Mouse (Mus musculus) gastrocnemius, adult 8-10 months (tissue): ENCODE results near the gene Tshz2. TPM values are rescaled to one million over a fixed set of nuclear protein-coding genes. Genes with fewer than 3 reads are reported as not detected.

Source experiments
- DNase-seq, 2 experiments: peaks; one replicate each; pipeline ENCODE4 v3.0.0; 2022; ENCODE audit warnings: low spot score in 2 of 2
- total RNA-seq, 4 experiments: library from RNA; stranded (reverse); gene quantifications; 2 replicates each; pipeline ENCODE4 v1.2.4; 2022

Tshz2 gene
- total RNA-seq, 4 experiments from 2014 or later, result 6.5 to 11.3 (median 8.9) TPM

GRCm38 (mm10) chr2:169862701-169863100 is 229.9 kb downstream of the Tshz2 start:
- no peak for DNase-seq

DNA sequence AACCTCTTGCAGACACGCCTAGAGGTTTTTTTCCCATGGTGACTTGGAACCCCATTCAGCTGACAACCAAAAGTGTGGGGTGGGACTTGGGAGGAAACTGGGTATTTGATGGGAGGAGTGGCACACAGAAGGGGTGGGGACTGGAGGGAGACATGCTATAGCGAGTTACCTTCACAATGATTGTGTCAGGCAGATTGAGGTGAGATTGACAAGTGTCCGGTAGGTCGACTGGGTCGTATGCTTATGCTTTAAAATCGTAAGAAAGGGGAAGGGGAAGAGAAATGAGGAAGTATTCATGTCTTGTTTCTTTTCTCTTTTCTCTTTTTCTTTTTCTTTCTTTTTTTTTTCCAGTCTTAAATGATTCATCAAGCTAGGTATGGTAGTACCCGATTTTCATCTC is 236.7 kb downstream of the Tshz2 start:
- DNase-seq, result no peak

DNA sequence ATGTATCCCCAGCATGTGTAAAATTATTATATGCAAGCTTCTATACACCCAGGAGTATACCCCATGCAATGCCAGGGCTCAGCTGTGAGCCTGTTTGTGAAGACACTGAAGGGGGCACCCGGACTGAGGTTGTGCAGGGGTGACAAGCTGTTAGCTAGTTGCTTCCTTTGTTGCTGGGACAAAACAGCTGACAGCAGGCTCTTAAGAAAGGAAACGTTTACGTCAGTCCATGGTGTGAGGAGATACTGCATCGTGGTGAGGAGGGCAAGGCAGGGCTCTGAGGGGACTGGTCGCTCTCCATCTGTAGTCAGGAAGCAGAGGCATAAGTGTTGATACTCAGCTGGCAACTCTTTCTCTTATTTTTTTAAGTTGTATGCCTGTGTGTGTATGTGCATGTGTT is 237.7 kb downstream of the Tshz2 start:
- DNase-seq, result no peak

GRCm38 (mm10) chr2:169871436-169872060 is 238.7 kb downstream of the Tshz2 start:
- no peak for DNase-seq

- no peak for DNase-seq
These were observed 240.6 kb downstream of the Tshz2 start for GRCm38 (mm10) chr2:169873442-169873841.

- DNase-seq, result no peak
These were observed 255.1 kb downstream of the Tshz2 start for GRCm38 (mm10) chr2:169887921-169888320.

DNA sequence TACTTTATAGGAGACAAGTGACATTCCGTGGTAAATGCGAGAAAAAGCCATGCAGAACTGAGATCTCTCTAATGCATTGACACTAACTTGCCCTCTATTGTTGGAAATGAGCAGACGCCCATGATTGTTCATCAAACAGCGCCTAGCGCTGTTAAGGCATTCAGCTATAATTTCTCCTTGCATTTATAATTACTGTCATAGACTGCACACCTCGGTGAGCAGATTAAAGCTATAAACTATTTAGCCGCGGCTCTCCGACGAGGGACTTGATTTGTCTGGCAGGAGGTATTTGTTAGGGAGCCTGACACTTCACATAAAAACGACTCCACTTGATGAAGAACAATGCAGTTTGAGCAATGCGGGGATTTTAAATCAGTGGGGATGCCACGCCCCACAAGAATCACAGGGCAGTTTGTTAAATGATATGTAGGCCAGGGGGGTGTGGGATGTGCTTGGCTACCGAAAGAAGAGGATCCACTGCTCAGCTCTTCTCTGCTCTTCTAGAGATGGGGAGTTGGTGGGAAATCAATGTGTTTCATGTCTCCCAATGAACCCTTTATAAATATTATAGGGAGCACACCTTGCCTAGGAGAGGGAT is 259.7 kb downstream of the Tshz2 start:
- no peak for DNase-seq

GRCm38 (mm10) chr2:169902896-169903295 is 270.1 kb downstream of the Tshz2 start:
- no peak for DNase-seq

DNA sequence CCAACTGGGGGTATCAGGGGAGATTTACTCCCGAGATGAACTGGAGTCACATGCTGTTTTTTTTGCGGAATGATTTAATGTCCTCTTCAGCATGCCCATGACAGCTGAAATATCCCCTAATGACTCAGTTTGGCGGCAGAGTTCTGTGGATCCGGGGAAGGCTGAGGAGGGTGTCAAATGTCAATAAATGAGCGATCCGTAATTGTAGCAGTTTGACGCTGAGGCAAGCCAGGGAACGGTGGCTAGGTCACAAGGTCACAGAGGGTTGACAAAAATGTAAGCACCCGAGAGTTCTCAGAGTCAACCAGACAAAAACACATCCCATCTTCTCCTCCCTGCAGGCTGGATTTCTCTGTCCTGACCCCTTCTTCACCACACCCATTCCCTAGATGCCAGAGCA is 273.6 kb downstream of the Tshz2 start:
- DNase-seq, result no peak

DNA sequence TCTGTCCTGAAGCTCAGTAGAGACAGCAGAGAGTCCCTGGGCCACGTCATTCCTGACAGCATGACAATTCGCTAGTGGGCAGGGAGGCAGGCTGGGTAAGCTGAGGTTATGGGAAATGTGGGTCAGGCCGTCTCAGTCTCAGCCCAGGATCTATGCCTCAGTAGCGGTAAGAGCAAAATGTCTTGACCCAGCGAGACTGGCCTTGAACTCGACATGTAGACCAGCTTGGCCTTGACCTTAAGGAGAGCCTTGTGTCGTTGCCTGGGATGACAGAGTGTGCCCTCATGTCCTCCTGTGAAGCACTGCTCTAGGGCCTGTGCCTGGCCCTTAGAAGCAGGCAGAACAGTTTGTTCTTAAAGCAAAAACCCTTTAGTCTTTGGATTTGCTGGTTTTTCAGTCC is 275.2 kb downstream of the Tshz2 start:
- no peak for DNase-seq

DNA sequence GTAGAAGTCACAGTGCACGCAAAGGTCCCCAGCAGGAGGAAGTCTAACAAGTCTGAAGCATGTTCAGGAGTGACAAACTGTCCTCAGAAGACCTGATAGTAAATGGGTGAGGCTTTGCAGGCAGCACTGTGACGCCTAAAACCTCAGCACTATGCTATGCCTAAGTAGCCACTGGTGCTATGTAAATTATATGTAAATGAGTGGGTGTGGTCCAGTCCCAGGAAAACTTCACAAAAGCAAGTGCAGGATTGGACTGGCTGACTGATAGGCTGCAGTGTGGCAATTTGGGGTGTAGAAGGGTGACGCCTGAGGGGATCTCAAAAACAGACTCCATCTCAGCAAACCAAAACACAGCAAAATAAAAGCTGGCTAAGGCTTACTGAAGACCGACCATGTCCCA is 277.8 kb downstream of the Tshz2 start:
- no peak for DNase-seq

DNA sequence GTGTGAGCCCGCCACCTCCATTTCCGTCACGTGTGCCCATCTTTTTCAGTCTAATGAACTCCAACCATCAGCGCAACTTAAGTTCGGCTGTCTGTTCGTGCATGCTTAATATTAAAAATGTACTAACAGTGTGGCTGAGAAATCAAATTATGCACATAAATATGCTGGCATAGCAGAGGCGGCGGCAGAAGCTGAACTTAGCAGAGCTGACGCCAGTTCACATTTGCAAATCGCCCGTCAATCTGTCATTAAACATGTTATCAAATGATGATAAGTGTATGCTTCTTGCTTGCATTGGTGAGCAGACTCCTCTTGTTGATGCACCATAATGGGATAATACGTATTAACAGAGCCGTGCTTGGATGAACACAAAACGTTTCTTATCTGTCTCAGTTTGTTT is 280.0 kb downstream of the Tshz2 start:
- DNase-seq, result no peak

- no peak for DNase-seq
These were observed 282.1 kb downstream of the Tshz2 start for GRCm38 (mm10) chr2:169914903-169915302.

DNA sequence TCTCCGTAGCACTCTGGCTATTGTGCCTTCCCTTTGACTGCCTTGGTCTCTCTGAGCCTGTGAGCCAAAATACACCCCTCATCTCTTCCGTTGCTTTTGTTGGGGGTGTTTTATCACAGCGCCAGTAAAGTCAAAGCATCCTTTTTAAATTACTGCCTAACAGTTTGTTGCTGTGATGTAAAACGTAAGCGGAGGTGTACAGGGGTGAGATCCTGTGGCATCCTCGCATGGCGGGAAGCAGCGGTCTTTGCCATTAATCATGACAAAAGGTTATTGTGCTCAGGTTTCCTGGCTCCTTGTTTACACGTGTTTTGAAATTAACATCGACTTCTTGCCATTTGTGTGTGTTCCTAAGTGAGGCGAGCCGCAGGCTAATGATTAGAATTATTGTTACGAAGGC is 282.5 kb downstream of the Tshz2 start:
- DNase-seq, result no peak

DNA sequence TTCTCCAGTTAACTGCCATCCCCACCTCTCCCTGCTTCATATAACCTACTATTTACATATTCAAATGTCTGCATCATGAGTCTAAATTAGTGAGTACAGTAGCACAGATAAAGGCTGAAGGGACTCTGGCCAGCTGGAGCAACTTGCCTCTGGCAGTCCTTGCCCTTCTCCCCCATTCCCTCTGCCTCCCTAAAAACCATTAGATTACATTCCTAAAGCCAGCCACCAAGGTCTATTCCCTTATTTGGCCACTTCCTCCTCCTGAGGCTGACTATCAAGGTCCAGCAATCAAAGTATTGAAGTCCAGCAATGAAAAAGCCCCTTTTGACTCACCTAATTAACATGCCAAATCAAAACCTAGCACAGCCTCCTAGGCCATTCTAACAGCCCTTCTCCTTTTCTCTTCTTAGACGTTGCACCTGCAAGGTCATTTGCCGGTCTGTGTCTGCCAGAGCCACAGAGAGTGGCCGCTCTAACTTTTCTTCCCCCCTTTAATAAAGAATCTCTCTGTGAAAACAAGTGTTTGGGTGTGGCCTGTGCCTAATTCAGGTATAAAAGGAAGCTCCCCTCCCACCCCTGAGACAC is 286.4 kb downstream of the Tshz2 start:
- DNase-seq, result no peak

GRCm38 (mm10) chr2:169924177-169924810 is 291.5 kb downstream of the Tshz2 start:
- no peak for DNase-seq

- DNase-seq, result peak in 1 of 2 experiments; percentile 12
These were observed 292.7 kb downstream of the Tshz2 start for GRCm38 (mm10) chr2:169925466-169925865.

DNA sequence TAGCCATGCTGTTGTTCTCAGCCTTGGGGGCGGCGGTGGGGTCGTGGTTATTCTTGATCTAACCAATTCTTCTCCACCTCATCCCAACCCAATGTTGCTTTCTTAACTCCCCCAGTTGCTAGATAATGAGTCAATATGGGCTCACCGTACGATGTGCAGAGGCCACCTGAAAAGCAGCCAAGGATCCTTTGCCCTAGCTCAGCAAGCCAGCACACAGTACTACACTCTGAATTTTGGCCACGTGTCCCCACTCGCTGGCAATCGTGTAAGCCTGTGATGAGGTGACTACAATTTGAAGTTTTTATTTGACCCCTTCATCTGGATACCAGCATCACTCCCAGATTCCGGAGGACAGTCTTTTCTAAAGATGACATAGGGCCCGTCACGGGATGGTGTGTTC is 293.2 kb downstream of the Tshz2 start:
- peak; percentile 22 to 25 for DNase-seq

DNA sequence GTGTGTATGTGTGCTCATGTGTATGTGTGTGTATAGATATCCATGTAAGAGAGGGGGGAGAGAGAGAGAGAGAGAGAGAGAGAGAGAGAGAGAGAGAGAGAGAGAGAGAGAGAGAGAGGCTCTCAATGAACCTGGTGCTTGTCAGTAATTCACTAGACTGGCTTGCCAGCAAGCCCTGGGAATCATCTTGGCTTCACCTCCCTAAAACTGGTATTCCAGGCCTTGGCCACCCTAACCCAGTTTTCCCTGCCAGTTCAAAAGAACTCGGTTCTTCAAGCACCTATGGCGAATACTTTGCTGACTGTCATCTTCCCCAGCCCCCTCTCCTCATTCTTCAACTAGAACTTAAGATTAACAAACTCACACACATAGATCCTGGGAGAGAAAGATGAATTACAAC is 294.6 kb downstream of the Tshz2 start:
- no peak for DNase-seq

- no peak for DNase-seq
These were observed 295.8 kb downstream of the Tshz2 start for GRCm38 (mm10) chr2:169928447-169929120.

GRCm38 (mm10) chr2:169929540-169930497 is 297.0 kb downstream of the Tshz2 start:
- no peak for DNase-seq
